Mouse (Mus musculus) embryonic facial prominence, embryonic 13.5 days (tissue): Measurements from ENCODE around the gene 4930522H14Rik. TPM values are rescaled to one million over a fixed set of nuclear protein-coding genes. Genes with fewer than 3 reads are reported as not detected.

Experiments
- ATAC-seq: fragments of 200-750 bp; cut with Nextera tagmentation; 2 replicates; pipeline ENCODE4 v1.8.0; 2017; ENCODE audit warnings: low read depth; ENCODE audit not compliant: insufficient number of reproducible peaks, insufficient read depth, low FRiP score, low TSS enrichment
- H3K27ac ChIP-seq: fragments of 300-500 bp; sonication (generic); 2 replicates; pipeline ENCODE4 v1.5.1; 2015; ENCODE audit warnings: moderate library complexity, mild to moderate bottlenecking, inconsistent platforms
- H3K27me3 ChIP-seq: fragments of 300-500 bp; sonication (generic); 2 replicates; pipeline ENCODE4 v1.6.1; 2015; ENCODE audit warnings: mild to moderate bottlenecking, inconsistent platforms
- H3K36me3 ChIP-seq: fragments of 300-500 bp; sonication (generic); 2 replicates; pipeline ENCODE4 v1.6.1; 2015; ENCODE audit warnings: mild to moderate bottlenecking, inconsistent platforms
- H3K4me1 ChIP-seq: fragments of 300-500 bp; sonication (generic); 2 replicates; pipeline ENCODE4 v1.6.1; 2015; ENCODE audit warnings: inconsistent platforms
- H3K4me2 ChIP-seq: fragments of 300-500 bp; sonication (generic); 2 replicates; pipeline ENCODE4 v1.6.1; 2015; ENCODE audit warnings: moderate library complexity, mild to moderate bottlenecking, inconsistent platforms
- H3K4me3 ChIP-seq: fragments of 300-500 bp; sonication (generic); 2 replicates; pipeline ENCODE4 v1.5.1; 2015; ENCODE audit warnings: mild to moderate bottlenecking, inconsistent platforms
- H3K9ac ChIP-seq: fragments of 300-500 bp; sonication (generic); 2 replicates; pipeline ENCODE4 v1.6.1; 2015; ENCODE audit warnings: mild to moderate bottlenecking, inconsistent platforms
- H3K9me3 ChIP-seq: fragments of 300-500 bp; sonication (generic); 2 replicates; pipeline ENCODE4 v1.6.1; 2016; ENCODE audit warnings: inconsistent platforms
- WGBS: fragments of 180-500 bp; shearing (Covaris S2); methylation state at CpG from one replicate; pipeline ENCODE4 v1.1.7; 2015; ENCODE audit warnings: mixed read lengths; 5-methylcytosine and 5-hydroxymethylcytosine counted together
- polyA plus RNA-seq: library from polyadenylated mRNA; unstranded; fragments of >200 nt; fragmentation: Nextera tagmentation; extraction: Ambion mirVana; gene quantifications from 2 replicates; pipeline ENCODE4 v1.2.1, GENCODE M21; 2015

The 4930522H14Rik gene
- polyA plus RNA-seq, 1 experiment from 2014 or later: not detected

DNA sequence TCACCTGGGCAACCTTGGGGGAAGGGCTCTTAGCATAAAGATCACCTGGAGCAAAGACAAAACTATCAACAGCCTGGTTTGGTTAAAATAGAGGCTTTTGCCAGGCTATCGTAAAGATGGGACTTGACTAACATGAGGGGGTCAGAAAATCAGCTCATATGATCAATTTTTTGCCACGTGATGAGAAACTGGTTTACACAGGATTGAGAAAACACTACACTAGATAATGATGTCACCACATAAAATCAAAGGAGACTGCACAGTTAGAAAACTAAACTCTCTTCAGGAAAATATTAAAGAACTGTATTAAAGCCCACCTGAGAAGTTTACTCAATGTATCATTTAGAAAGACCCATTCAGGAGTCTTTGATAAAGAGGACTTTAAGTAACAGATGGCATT is 56.0 kb downstream of the 4930522H14Rik start:
- H3K4me1 ChIP-seq: peaks cover 8% of the 10 kb centered on the region
- H3K27ac ChIP-seq: no peak overlapping the region
- H3K9me3 ChIP-seq: no peaks in the 10 kb centered on the region
- no peak for ATAC-seq
- peak overlapping the region; percentile 78 for H3K4me2 ChIP-seq
- 42% methylated on average over 2 of the region's 2 CpGs for WGBS
- H3K36me3 ChIP-seq: peaks cover 14% of the 10 kb centered on the region
- peak overlapping the region; percentile 93 for H3K4me3 ChIP-seq
- H3K9ac ChIP-seq: peak overlapping the region; percentile 97; the same call in 1 of the 2 replicates
- H3K27me3 ChIP-seq: no peaks in the 10 kb centered on the region

DNA sequence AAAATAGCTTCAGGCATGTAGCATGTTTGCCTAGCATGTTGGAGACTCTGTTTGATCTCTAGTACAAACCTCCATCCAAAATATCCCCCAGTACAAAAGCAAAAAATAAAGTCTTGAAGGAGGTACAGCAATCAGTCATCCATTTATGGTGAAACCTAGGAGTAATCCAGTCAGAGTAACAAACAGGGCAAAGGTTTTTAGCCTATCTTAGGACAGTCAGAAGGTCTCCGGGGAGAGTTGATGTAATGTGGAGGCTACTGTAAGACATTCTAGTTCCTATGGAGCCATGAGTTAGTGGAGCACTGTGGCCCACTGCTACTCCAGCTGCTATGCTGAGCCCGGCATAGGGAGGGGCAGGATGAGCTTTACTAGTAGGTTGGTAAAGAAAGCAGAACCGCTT is 58.5 kb downstream of the 4930522H14Rik start:
- no peak overlapping the region for H3K27ac ChIP-seq
- H3K9ac ChIP-seq: no peak overlapping the region
- H3K4me3 ChIP-seq: no peak overlapping the region
- no peak overlapping the region for H3K4me2 ChIP-seq
- no peaks in the 10 kb centered on the region for H3K9me3 ChIP-seq
- no peak for ATAC-seq
- peaks cover 14% of the 10 kb centered on the region for H3K36me3 ChIP-seq
- H3K27me3 ChIP-seq: no peaks in the 10 kb centered on the region
- peaks cover 8% of the 10 kb centered on the region for H3K4me1 ChIP-seq
- 91% methylated on average over 3 of the region's 3 CpGs for WGBS

DNA sequence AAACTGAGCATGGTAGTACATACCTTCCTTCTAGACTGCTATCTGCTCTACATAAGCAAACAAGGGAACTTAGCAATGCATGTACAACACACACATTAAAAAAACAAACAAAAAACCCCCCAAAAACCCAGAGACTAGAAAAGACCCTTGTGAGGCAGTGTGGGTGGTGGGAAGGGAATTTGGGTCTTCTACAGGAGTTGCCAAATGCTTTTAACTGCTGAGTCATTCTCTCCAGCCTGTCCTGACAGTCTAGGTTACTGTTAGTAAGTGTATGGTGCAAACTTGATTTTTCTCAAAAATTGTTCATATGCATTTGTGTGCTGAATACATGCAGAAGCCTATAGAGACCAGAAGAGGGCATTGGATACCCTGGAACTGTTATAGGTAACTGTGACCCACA is 59.5 kb downstream of the 4930522H14Rik start:
- no peak for ATAC-seq
- H3K27me3 ChIP-seq: no peaks in the 10 kb centered on the region
- H3K9me3 ChIP-seq: no peaks in the 10 kb centered on the region
- H3K9ac ChIP-seq: no peak overlapping the region
- peaks cover 14% of the 10 kb centered on the region for H3K36me3 ChIP-seq
- H3K4me1 ChIP-seq: peaks cover 8% of the 10 kb centered on the region
- H3K4me3 ChIP-seq: no peak overlapping the region
- no peak overlapping the region for H3K27ac ChIP-seq
- H3K4me2 ChIP-seq: no peak overlapping the region

DNA sequence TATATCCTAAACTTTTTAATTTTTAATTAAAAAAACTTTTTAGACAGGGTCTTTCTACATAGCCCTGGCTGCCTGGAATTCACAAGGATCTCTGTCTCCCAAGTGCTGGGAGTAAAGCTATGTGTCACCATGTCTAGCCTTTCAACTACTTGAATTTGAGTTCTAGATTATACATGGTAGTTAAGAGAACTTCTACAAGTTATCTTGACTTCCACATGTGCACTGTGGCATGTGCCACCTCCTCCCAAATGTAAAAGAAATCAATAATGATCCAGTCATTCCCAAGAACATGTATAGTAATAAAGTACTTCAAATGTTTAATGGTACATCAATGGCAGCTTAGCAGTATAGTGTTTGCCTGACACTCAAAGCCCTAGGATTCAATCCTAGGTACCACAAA is 63.4 kb downstream of the 4930522H14Rik start:
- no peak overlapping the region for H3K27ac ChIP-seq
- H3K9ac ChIP-seq: no peak overlapping the region
- peaks cover 10% of the 10 kb centered on the region for H3K36me3 ChIP-seq
- H3K4me2 ChIP-seq: no peak overlapping the region
- H3K9me3 ChIP-seq: no peaks in the 10 kb centered on the region
- H3K27me3 ChIP-seq: no peaks in the 10 kb centered on the region
- peaks cover 3% of the 10 kb centered on the region; the same call in 1 of the 2 replicates for H3K4me1 ChIP-seq
- no peak overlapping the region for H3K4me3 ChIP-seq
- no peak for ATAC-seq

DNA sequence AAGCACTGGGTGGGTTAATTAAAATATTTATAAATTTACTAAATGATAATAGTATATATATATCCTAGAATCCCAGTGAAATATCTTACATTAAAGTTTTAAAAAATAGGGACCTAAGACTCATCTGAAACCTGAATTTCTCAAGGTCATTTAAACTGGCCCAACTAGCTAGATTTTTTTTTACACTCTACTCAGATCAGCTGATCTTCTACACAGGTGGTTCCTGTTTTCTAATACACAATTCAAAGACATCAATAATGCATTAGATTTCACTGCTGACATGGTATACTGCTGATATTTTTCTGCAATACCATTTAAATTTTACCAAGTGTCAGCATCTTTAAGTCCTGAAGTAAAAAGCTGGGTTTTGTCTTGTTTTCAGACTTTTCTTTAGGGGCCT is 67.2 kb downstream of the 4930522H14Rik start:
- Histone ChIP-seq H3K27ac (no peak overlapping the region), H3K9me3 (no peaks in the 10 kb centered on the region), H3K9ac (no peak overlapping the region), H3K4me3 (no peak overlapping the region), H3K4me2 (no peak overlapping the region), H3K4me1 (peaks cover 13% of the 10 kb centered on the region), H3K27me3 (no peaks in the 10 kb centered on the region), H3K36me3 (no peaks in the 10 kb centered on the region)
- ATAC-seq: no peak

DNA sequence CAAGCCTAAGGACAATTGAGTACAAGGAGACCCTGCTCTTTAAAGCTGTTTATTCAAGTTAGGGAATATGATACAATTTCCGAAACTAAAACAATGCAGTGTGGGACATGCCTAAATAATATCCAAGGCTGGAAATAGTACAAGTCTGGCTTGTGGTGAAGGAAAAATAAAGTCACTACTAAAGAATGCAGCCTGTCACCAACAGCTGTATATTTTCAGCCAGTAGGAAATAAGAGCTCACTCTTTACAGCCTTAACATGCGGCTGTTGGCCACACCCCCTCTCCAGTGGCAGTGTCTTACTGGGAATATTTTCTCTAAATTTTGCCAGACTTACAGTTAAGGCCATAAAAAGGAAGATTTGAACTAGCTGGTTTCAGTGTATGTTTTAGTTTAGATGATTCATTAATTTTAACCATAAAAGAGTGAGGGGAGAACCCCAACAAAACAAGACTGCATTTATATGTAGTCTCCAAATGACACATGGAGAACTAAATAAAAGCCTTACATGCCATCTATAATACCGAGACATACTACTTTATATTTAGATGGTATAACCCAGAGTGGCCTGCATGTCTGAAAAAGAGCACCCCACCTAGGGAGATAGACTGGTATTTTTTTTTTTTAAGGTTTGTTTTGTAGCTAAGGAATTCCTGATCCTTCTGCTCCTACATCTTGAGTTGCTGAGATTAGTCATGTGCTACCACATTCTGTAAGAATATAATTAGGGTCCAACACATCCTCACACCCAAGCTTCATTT is 70.5 kb downstream of the 4930522H14Rik start:
- Histone ChIP-seq H3K4me2 (no peak overlapping the region), H3K27ac (peak overlapping the region; percentile 85)

DNA sequence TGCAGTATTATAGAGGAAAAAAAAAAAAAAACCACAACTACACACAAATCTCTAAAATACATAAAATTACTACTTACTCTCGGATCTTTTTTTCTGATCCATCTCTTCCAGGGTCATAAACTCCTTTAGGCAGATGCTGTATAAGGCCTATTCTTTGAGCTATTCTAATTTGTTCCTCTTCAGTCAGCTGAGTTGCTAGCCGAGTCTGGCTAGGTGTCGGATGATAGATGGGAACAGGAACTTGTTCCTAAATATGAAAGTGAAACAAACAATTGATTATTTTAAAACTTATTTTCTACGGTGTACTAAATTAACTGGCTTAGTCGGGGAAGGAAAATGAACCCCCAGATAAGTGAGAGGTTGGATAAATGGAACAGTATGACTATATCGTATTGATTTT is 74.3 kb downstream of the 4930522H14Rik start:
- H3K9me3 ChIP-seq: no peaks in the 10 kb centered on the region
- H3K4me1 ChIP-seq: peaks cover 13% of the 10 kb centered on the region
- no peaks in the 10 kb centered on the region for H3K27me3 ChIP-seq
- H3K4me3 ChIP-seq: no peak overlapping the region
- H3K9ac ChIP-seq: no peak overlapping the region
- ATAC-seq: no peak
- H3K27ac ChIP-seq: no peak overlapping the region
- peaks cover 13% of the 10 kb centered on the region for H3K36me3 ChIP-seq
- 91% methylated on average over 6 of the region's 6 CpGs for WGBS
- no peak overlapping the region for H3K4me2 ChIP-seq

More for the DNA sequence above, 70.5 kb downstream of the 4930522H14Rik start:
- 0 out of 2 replicates have a peak, but pooled peaks have one; percentile 67 for ATAC-seq
- Histone ChIP-seq H3K9ac (no peak overlapping the region), H3K36me3 (0 out of 2 replicates have a peak, but pooled peaks cover 4% of the 10 kb centered on the region), H3K9me3 (no peaks in the 10 kb centered on the region), H3K4me3 (no peak overlapping the region), H3K27me3 (no peaks in the 10 kb centered on the region), H3K4me1 (peaks cover 13% of the 10 kb centered on the region)
- 34% methylated on average over 3 of the region's 3 CpGs for WGBS

Other genes with a start within 250 kb of the 4930522H14Rik start
- 4.6 and 4.9 TPM in 2 replicates for gene Ttc39a, start 124.7 kb downstream of the 4930522H14Rik start, polyA plus RNA-seq
- gene Rnf11, start 46.6 kb downstream of the 4930522H14Rik start, polyA plus RNA-seq: 39.9 and 41.1 TPM in 2 replicates
- gene Cdkn2c, start 135.9 kb upstream of the 4930522H14Rik start, polyA plus RNA-seq: 10.9 and 15.9 TPM in 2 replicates
- 24.6 and 27.5 TPM in 2 replicates for gene Faf1, start 145.3 kb upstream of the 4930522H14Rik start, polyA plus RNA-seq